Mouse (Mus musculus) heart, postnatal 10 days (tissue): ENCODE data around the gene Isoc2b. TPM values are rescaled to one million over a fixed set of nuclear protein-coding genes. Genes with fewer than 3 reads are reported as not detected.

Experiments
- total RNA-seq, 2 experiments: library from RNA; stranded (reverse); gene quantifications; 2 replicates each; pipeline ENCODE4 v1.2.3; 2021

Isoc2b gene
- total RNA-seq, 2 experiments from 2014 or later: 3.6 to 4.7 TPM

Other genes starting within 250 kb of the Isoc2b start
- gene Tmem86b, start 238.8 kb downstream of the Isoc2b start, total RNA-seq: 1 to 10 TPM; 6.2 to 6.6 TPM
- 10 to 100 TPM; 77.3 to 80.7 TPM for gene Ppp6r1, start 211.2 kb downstream of the Isoc2b start, total RNA-seq
- gene Hspbp1, start 185.2 kb downstream of the Isoc2b start, total RNA-seq: 10 to 100 TPM; 45.0 to 46.7 TPM
- 1 to 10 TPM; 2.5 to 3.8 TPM for gene Brsk1, start 179.7 kb downstream of the Isoc2b start, total RNA-seq
- gene Tmem150b, start 145.0 kb downstream of the Isoc2b start, total RNA-seq: under 1 TPM in 1 of 2 experiments, not detected in 1; 0.20 TPM
- gene Kmt5c, start 130.1 kb downstream of the Isoc2b start, total RNA-seq: 10 to 100 TPM; 32.1 to 37.1 TPM
- gene Cox6b2, start 117.2 kb downstream of the Isoc2b start, total RNA-seq: 10 to 100 TPM in 1 of 2 experiments, 1 to 10 TPM in 1; 7.4 to 10.9 TPM
- not detected for gene Fam71e2, start 99.0 kb downstream of the Isoc2b start, total RNA-seq
- gene Il11, start 87.4 kb downstream of the Isoc2b start, total RNA-seq: not detected
- not detected for gene Tmem190, start 87.3 kb downstream of the Isoc2b start, total RNA-seq
- 1 to 10 TPM; 3.7 to 4.2 TPM for gene Tmem238, start 80.6 kb downstream of the Isoc2b start, total RNA-seq
- gene Rpl28, start 77.4 kb downstream of the Isoc2b start, total RNA-seq: 100 to 1,000 TPM; 630 to 679 TPM
- 100 to 1,000 TPM; 149 to 152 TPM for gene Ube2s, start 57.7 kb downstream of the Isoc2b start, total RNA-seq
- gene Shisa7, start 25.6 kb downstream of the Isoc2b start, total RNA-seq: under 1 TPM in 1 of 2 experiments, not detected in 1; 0.15 TPM
- gene Isoc2a, start 6.9 kb upstream of the Isoc2b start, total RNA-seq: 10 to 100 TPM; 15.8 to 16.3 TPM
- gene Gm36210, start 36.3 kb upstream of the Isoc2b start, total RNA-seq: not detected
- gene Zfp628, start 45.0 kb upstream of the Isoc2b start, total RNA-seq: 10 to 100 TPM; 11.8 to 13.8 TPM
- gene Nat14, start 51.8 kb upstream of the Isoc2b start, total RNA-seq: 1 to 10 TPM; 4.9 to 5.2 TPM
- gene Ssc5d, start 55.5 kb upstream of the Isoc2b start, total RNA-seq: 10 to 100 TPM; 12.5 TPM
- 1 to 10 TPM; 7.2 to 9.0 TPM for gene Sbk2, start 94.1 kb upstream of the Isoc2b start, total RNA-seq
- 10 to 100 TPM; 11.9 to 22.0 TPM for gene Sbk3, start 100.9 kb upstream of the Isoc2b start, total RNA-seq
- 10 to 100 TPM; 18.4 to 19.1 TPM for gene Zfp579, start 125.9 kb upstream of the Isoc2b start, total RNA-seq
- 1 to 10 TPM; 7.8 to 9.4 TPM for gene Zfp524, start 144.2 kb upstream of the Isoc2b start, total RNA-seq
- 10 to 100 TPM; 21.6 to 25.6 TPM for gene Fiz1, start 144.4 kb upstream of the Isoc2b start, total RNA-seq
- gene Gm44973, start 145.2 kb upstream of the Isoc2b start, total RNA-seq: not detected
- 10 to 100 TPM; 22.4 to 23.2 TPM for gene Zfp865, start 150.1 kb upstream of the Isoc2b start, total RNA-seq
- gene Ccdc106, start 150.3 kb upstream of the Isoc2b start, total RNA-seq: under 1 TPM; 0.26 to 0.32 TPM
- gene 4632433K11Rik, start 163.9 kb upstream of the Isoc2b start, total RNA-seq: not detected
- 1 to 10 TPM; 5.9 to 7.3 TPM for gene Zfp784, start 168.2 kb upstream of the Isoc2b start, total RNA-seq
- 10 to 100 TPM; 10.6 to 12.6 TPM for gene Zfp580, start 181.3 kb upstream of the Isoc2b start, total RNA-seq
- gene U2af2, start 191.9 kb upstream of the Isoc2b start, total RNA-seq: 100 to 1,000 TPM; 102 to 109 TPM
- 100 to 1,000 TPM; 194 to 209 TPM for gene Epn1, start 210.0 kb upstream of the Isoc2b start, total RNA-seq
- gene Rfpl4, start 246.7 kb upstream of the Isoc2b start, total RNA-seq: not detected